Mouse (Mus musculus) CD4-positive, CD25-positive, alpha-beta regulatory T cell, adult 2 months (primary cell): ENCODE measurements at regions not wholly inside any gene's neighbourhood (a gene's known extent, or its start where the extent isn't known, plus 50 kb on each side); places are given as distances from the start of the nearest gene placed in this dataset.

ENCODE experiments used
- DNase-seq: peaks from one replicate; pipeline ENCODE4 v3.0.0-alpha.2; 2012; ENCODE audit warnings: low read depth, low spot score

GRCm38 (mm10) chr16:87295727-87296126 is 58.3 kb upstream of the N6amt1 start:
- no peak for DNase-seq

- DNase-seq = no peak
Measured at GRCm38 (mm10) chr16:87292826-87293225, 61.2 kb upstream of the N6amt1 start.

GRCm38 (mm10) chr16:87291716-87292115 is 62.3 kb upstream of the N6amt1 start:
- no peak for DNase-seq

- DNase-seq = no peak
Measured at GRCm38 (mm10) chr16:87285639-87286038, 68.3 kb upstream of the N6amt1 start.

- DNase-seq = peak; percentile 67
Measured at GRCm38 (mm10) chr16:87284835-87285510, 69.0 kb upstream of the N6amt1 start.

GRCm38 (mm10) chr16:87278518-87278917 is 75.5 kb upstream of the N6amt1 start:
- no peak for DNase-seq

GRCm38 (mm10) chr16:87272363-87272762 is 81.6 kb upstream of the N6amt1 start:
- DNase-seq = no peak

- DNase-seq = no peak
Measured at GRCm38 (mm10) chr16:87267954-87268804, 85.8 kb upstream of the N6amt1 start.

- no peak for DNase-seq
Measured at GRCm38 (mm10) chr16:87267517-87267916, 86.5 kb upstream of the N6amt1 start.

GRCm38 (mm10) chr16:87263571-87263970 is 90.4 kb upstream of the N6amt1 start:
- no peak for DNase-seq

- no peak for DNase-seq
Measured at GRCm38 (mm10) chr16:87263041-87263440, 90.9 kb upstream of the N6amt1 start.

GRCm38 (mm10) chr16:87262497-87262896 is 91.5 kb upstream of the N6amt1 start:
- DNase-seq = no peak

- no peak for DNase-seq
Measured at GRCm38 (mm10) chr16:87261527-87261926, 92.5 kb upstream of the N6amt1 start.

GRCm38 (mm10) chr16:87254736-87255135 is 99.2 kb upstream of the N6amt1 start:
- DNase-seq = no peak

GRCm38 (mm10) chr16:87250531-87250930 is 103.5 kb upstream of the N6amt1 start:
- DNase-seq = no peak

GRCm38 (mm10) chr16:87249903-87250302 is 104.1 kb upstream of the N6amt1 start:
- DNase-seq = peak; percentile 17

- DNase-seq = peak; percentile 28
Measured at GRCm38 (mm10) chr16:87248501-87249030, 105.4 kb upstream of the N6amt1 start.

- no peak for DNase-seq
Measured at GRCm38 (mm10) chr16:87245933-87246791, 107.8 kb upstream of the N6amt1 start.

GRCm38 (mm10) chr16:87245441-87245840 is 108.5 kb upstream of the N6amt1 start:
- no peak for DNase-seq

GRCm38 (mm10) chr16:87242027-87242426 is 112.0 kb upstream of the N6amt1 start:
- DNase-seq = no peak

- no peak for DNase-seq
Measured at GRCm38 (mm10) chr16:87239105-87239504, 114.9 kb upstream of the N6amt1 start.

- DNase-seq = no peak
Measured at GRCm38 (mm10) chr16:87234199-87234598, 119.8 kb upstream of the N6amt1 start.
